Mouse (Mus musculus) kidney, adult 18-20 months (tissue): Measurements from ENCODE around the gene Rnh1.

Source experiments
- DNase-seq: peaks from one replicate; pipeline ENCODE4 v3.0.0; 2021

Rnh1 gene

DNA sequence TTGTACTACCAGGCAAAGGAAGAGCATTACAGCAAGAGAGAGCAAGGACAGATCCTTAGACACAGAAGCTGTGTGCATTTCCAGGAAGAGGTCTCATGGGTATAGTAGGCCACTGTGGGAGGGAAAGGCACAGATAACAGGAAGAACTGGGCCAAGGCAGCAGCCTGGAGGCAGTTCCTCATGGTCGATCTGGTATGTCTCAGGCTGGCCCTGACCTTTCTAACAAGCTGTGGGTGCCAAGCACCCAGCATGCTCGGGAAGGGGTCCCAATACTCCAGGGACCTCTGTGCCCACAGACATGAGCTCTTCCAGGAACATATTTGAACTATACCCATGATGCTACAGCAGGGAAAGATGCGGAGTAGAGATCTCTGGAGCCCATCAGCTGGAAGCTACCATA lies 31.9 kb upstream of the Rnh1 start:
- no peak for DNase-seq

- DNase-seq = no peak
Observed at GRCm38 (mm10) chr7:141198121-141198520, 25.5 kb upstream of the Rnh1 start.

DNA sequence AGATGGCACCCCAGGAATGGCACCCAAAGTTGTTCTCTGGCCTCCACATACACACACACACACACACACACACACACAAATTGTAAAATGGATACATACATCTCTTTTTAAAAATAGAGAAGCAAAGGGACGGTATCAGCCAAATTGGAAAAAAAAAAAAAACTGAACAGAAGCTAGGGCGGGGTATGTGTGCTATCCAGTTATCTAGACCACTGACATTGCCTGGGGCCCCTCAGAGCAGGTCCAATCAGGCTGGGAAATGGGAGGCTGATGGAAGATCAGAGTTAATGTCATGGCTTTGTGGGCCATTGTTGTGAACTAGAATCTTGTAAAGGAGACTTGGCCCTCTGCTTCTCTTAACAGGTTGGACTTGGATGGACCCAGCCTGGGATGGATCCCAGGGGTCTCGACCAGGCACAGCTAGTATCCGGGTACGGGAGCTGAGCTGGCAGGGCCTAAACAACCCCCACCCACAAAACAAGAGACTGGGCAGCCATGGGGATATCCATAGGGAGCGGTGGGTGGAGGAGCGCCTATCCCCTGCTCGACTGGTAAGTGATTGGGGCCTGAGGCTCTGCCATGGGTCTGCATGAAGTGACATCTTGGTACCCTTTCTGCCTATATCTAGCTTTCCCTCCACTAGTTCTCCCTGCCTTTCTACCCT lies 24.1 kb upstream of the Rnh1 start:
- no peak for DNase-seq

- no peak for DNase-seq
Observed at GRCm38 (mm10) chr7:141195754-141196153, 23.1 kb upstream of the Rnh1 start.

DNA sequence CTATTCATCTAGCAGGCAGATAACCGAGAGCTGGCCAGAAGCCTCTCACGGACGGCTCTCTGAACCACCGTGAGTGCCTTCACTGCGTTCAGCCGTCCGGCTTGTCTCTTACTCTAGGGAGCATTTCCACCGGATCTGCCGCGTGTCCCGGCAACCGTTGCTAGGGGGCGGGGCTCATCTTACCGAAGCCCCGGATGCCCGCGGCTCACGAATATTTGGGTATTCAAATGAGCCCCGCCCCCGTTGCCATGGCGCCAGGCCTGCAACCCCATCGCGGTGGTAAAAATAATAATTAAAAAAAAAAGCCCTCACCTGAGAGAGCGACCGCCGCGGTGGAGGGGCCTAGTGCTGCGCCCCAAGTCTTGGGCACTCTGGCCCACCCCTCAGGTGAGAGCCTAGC lies 22.2 kb upstream of the Rnh1 start:
- peak; percentile 92 for DNase-seq

- no peak for DNase-seq
Observed at GRCm38 (mm10) chr7:141194409-141194808, 21.8 kb upstream of the Rnh1 start.

- peak; percentile 98 for DNase-seq
Observed at GRCm38 (mm10) chr7:141193948-141194347, 21.3 kb upstream of the Rnh1 start, which contains the start of the genes Hras and Lrrc56. TSS of gene Hras (minus strand) at chr7:141194005. TSS of gene Lrrc56 (plus strand) at chr7:141194157.

GRCm38 (mm10) chr7:141193348-141193856 lies 20.7 kb upstream of the Rnh1 start:
- peak; percentile 71 for DNase-seq

- DNase-seq = no peak
Observed at GRCm38 (mm10) chr7:141192776-141193347, 20.2 kb upstream of the Rnh1 start.

- no peak for DNase-seq
Observed at GRCm38 (mm10) chr7:141191796-141192685, 19.4 kb upstream of the Rnh1 start.

DNA sequence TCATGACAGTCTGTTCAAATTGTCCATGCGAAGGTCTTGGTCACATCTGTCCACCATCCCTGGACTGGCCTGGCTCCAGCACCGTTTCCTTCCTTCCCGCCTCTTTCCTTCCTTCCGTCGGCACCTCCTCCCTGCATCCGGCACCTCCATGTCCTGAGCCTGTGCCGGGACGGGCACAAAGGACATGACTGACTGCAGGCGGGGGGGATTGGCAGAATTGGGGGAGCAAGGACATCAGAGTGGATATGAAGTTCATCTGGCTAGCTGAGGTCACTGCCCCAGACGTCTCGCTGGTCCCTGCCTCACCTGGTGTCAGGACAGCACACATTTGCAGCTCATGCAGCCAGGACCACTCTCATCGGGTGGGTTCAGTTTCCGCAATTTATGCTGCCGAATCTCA lies 18.4 kb upstream of the Rnh1 start:
- peak; percentile 57 for DNase-seq

GRCm38 (mm10) chr7:141190220-141190619 lies 17.6 kb upstream of the Rnh1 start:
- DNase-seq = no peak

DNA sequence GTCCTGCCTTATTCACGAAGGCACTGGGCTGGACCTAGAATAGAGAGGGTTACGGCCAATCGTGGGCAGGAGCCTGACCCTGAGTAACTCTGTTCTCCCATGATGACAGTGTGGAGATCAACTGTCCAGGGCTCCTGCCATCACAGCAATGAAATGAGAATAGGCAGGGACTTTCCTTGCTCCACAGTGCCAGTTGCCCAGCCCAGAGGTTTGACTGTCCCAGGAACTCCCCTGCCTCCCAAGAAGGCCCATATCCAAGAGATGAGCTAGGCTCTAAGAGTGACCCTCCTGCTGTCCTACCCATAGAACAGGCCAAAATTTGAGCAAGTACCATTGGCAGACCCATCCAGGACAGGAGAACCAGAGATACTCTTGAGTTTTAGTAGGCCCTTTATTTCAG lies 16.1 kb upstream of the Rnh1 start:
- no peak for DNase-seq

DNA sequence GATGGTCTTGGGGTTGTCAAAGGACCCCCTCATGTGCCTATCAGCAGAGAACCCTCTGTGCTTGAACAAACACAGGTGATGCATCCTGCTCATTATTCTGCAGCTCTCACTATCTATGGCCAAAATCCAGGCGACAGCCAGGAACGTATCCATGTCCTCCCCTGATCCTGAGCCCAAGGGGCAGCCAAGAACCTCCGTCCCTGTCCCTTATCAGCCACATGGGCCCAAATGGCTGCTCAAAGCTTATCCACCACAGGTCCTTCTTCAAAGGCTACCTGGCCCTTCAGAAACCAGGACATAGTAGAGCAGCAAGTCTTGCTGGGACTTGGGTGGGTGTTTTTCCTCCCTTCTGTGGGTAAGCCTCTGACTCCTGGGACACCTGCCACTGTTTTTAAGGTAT lies 15.5 kb upstream of the Rnh1 start:
- DNase-seq = no peak

GRCm38 (mm10) chr7:141176173-141176572 lies 3.5 kb upstream of the Rnh1 start:
- peak; percentile 89 for DNase-seq

DNA sequence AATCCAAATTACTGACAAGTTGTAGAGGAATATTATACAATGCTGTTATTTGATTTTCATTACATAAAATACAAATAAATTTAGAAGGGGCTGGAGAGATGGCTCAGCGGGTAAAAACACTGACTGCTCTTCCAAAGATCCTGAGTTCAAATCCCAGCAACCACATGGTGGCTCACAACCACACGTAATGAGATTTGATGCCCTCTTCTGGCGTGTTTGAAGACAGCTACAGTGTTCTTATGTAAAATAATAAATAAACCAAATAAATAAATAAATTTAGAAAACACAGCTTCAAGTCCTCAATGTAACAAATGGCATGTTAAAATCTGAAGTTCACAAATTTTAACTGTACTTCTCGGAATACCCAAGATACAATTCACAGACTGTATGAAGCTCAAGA lies 2.4 kb upstream of the Rnh1 start:
- DNase-seq = no peak

DNA sequence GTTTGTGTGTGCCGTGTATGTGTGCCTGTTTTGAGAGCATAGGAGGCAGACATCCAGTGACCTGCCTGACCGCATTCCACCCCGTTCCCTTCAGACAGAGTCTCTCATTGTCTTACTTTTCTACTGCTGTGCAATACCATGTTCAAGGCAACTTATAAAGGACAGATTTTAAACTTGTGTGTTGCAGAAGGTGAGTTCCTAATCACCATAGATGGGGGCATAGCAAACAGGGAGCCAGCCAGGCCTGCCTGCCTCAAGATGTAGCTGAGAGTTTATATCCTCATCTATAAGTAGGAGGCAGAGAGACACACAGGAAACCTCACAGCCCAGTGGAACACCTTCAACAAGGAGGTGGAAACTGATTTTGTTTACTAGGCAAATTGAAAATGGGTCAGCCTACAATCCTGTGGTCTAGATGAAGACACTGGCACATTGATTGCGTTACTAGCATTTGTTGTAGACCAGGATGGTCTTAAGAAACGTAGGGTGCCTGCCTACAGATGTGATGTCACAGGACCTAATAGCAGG lies 730 bp upstream of the Rnh1 start:
- DNase-seq = no peak

GRCm38 (mm10) chr7:141169866-141170265 lies 2.8 kb downstream of the Rnh1 start:
- DNase-seq = no peak

DNA sequence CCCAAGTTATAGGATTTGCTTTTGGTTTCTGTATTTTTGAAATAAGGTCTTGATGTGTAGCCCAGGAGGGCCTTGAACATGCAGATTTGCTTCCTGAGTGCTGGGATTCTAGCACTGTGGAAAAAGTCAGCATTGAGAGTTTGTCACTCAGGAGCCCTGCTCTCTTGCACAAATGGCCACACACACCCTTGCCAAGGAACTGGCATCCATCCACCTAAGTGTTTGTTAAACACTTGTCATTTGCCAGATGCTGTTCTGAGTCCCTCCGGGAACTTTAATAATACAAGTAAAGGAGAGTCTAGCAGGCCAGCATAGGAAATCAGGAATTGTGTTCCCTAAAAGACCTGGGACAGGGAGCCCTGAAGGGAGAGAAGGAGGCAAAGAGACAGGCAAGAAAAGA lies 3.4 kb downstream of the Rnh1 start:
- no peak for DNase-seq

- DNase-seq = peak; percentile 76
Observed at GRCm38 (mm10) chr7:141168518-141168953, 4.1 kb downstream of the Rnh1 start.

DNA sequence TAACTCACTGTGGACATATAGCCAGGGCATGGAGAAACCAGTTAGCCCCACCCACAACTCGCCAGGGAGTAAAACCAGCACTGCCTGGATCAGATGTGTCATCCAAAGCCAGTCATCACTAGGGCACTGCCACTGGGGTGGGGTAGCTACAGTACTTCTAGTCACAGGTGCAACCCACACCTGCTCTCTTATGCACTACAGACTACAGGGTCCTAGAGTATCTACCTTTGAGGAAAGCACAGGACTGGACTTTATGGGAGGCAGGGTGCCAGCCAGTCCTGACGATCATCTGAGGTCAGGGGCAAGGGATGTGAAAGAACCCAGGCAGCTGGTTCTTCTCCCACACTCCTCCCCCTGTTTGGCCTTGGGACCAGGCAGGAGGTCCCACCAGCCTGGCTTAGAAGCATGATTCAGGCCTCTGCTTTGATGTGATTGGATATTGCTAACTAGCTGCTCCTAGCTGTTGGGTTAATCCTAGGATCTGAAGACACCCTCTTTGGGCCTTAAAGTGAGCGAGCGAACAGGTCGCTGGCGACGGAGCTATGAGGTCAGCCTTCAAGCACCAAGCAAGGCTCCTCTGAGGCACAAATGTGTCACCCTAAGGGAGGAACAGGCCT lies 4.6 kb downstream of the Rnh1 start:
- DNase-seq = peak; percentile 21

DNA sequence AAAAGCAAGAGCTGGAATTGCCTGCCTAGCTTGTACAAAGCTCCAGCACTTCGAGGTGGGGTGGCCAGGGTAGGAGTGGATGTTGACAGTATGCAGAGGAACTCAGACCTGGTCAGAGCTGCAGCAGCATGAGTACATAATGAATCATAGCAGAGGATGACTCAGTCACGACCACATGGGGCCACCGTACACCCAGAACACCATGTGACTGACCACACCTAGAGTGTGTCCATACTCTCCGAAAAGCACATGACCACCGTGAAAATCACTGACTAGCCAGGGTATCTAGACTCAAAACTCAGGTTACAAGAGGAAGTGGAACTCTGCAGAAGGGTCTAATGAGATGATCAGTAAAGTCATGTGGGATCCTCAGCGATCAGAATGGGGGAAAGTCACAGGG lies 7.8 kb downstream of the Rnh1 start:
- DNase-seq = no peak

GRCm38 (mm10) chr7:141164397-141164796 lies 8.3 kb downstream of the Rnh1 start:
- no peak for DNase-seq
